Comparison of ENCODE assay signal across 24 mouse cellular contexts in the genomic region with DNA sequence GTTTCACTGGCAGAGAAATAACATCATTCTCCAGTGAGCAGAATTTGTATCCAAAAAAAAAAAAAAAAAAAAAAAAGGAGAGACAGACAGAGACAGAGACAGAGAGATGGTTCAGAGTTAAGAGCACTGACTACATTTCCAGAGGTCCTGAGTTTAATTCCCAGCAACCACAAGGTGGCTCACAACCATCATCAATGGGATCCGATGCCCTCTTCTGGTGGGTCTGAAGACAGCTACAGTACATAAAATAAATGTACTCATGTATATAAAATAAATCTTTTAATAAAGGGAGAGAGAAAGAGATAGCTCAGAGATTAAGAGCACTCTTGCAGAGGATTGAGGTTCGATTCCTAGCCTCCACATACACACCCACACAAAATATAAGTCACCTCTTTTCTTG. TPM values are rescaled to one million over a fixed set of nuclear protein-coding genes. Genes with fewer than 3 reads are reported as not detected.
DNase-seq lines count a peak whose midpoint lies in the region; ATAC-seq and TF ChIP-seq lines count a peak whose summit lies in the region.
"Had no signal": no experiment of that assay in that cellular context is flagged by ENCODE, and none has a peak within 500 bp of the region (broad histone marks: within the 10 kb centered on the region; RNA-seq: fewer than 3 reads in every experiment).

No protein-coding gene starts in this region.

- POLR2A ChIA-PET in Patski (lab: Charles Lee) = no interaction called here

- H3K4me3 ChIP-seq in heart, adult 2 months = no peak overlapping the region
- no peak overlapping the region for H3K4me3 ChIP-seq in liver, embryonic 14.5 days (ENCODE audit: insufficient read depth in 1 of 2, low read depth in 2 of 2, low read length in 2 of 2)
- H3K4me3 ChIP-seq in liver, embryonic 12.5 days = no peak overlapping the region
- H3K4me3 ChIP-seq: embryonic facial prominence, embryonic 10.5 days; forebrain, embryonic 13.5 days; heart, embryonic 15.5 days; hindbrain, embryonic 13.5 days had no signal

- CTCF ChIA-PET in Patski (lab: Charles Lee) = no interaction called here

- H3K27me3 ChIP-seq in heart, adult 2 months (ENCODE audit: control insufficient read depth, insufficient read depth, low read length) = no peaks in the 10 kb centered on the region
- no peaks in the 10 kb centered on the region for H3K27me3 ChIP-seq in liver, embryonic 14.5 days (ENCODE audit: control insufficient read depth, insufficient read depth, low read length)
- no peaks in the 10 kb centered on the region for H3K27me3 ChIP-seq in liver, embryonic 12.5 days (replicated peaks)
- no peaks in the 10 kb centered on the region for H3K27me3 ChIP-seq in Patski
- H3K27me3 ChIP-seq: forebrain, embryonic 13.5 days; heart, embryonic 15.5 days; hindbrain, embryonic 13.5 days had no signal

- no peaks in the 10 kb centered on the region for H3K36me3 ChIP-seq in heart, adult 2 months (ENCODE audit: control insufficient read depth, insufficient read depth, low read length)
- no peaks in the 10 kb centered on the region for H3K36me3 ChIP-seq in liver, embryonic 14.5 days (replicated peaks; ENCODE audit: control insufficient read depth, insufficient read depth, low read depth)
- no peaks in the 10 kb centered on the region for H3K36me3 ChIP-seq in liver, embryonic 12.5 days
- H3K36me3 ChIP-seq: embryonic facial prominence, embryonic 10.5 days; heart, embryonic 15.5 days; hindbrain, embryonic 13.5 days had no signal

- H3K9me3 ChIP-seq in liver, embryonic 14.5 days (ENCODE audit: control insufficient read depth, low read length) = no peaks in the 10 kb centered on the region
- no peaks in the 10 kb centered on the region for H3K9me3 ChIP-seq in liver, embryonic 12.5 days (replicated peaks)
- H3K9me3 ChIP-seq: embryonic facial prominence, embryonic 10.5 days; forebrain, embryonic 13.5 days; heart, embryonic 15.5 days; hindbrain, embryonic 13.5 days had no signal

- no peak overlapping the region for H3K9ac ChIP-seq in heart, adult 2 months (ENCODE audit: low read depth, low read length)
- no peak overlapping the region for H3K9ac ChIP-seq in liver, embryonic 14.5 days (replicated peaks)
- no peak overlapping the region for H3K9ac ChIP-seq in liver, embryonic 12.5 days
- H3K9ac ChIP-seq: forebrain, embryonic 13.5 days; forebrain, postnatal 0 days; heart, embryonic 15.5 days; hindbrain, embryonic 13.5 days had no signal

- ATAC-seq in liver, embryonic 14.5 days (ENCODE audit: insufficient read depth) = no peak
- ATAC-seq in liver, embryonic 12.5 days = no peak
- ATAC-seq in Patski = no peak
- ATAC-seq: activated CD4-positive, CD25-positive, alpha-beta regulatory T cell, adult 4 months; forebrain, embryonic 13.5 days; forebrain, postnatal 0 days; hindbrain, postnatal 0 days had no signal

- 76% methylated on average over 2 of the region's 2 CpGs for WGBS in heart, adult 2 months
- 50% methylated on average over 2 of the region's 2 CpGs for whole genome bisulfite sequencing in liver, embryonic 14.5 days (ENCODE audit: insufficient replicate concordance)
- 63% methylated on average over 2 of the region's 2 CpGs for WGBS in liver, embryonic 12.5 days (ENCODE audit: insufficient replicate concordance)

- H3K79me2 ChIP-seq in heart, adult 2 months (replicated peaks; ENCODE audit: control insufficient read depth, insufficient read depth, low read length) = no peaks in the 10 kb centered on the region

- no peak overlapping the region for H3K27ac ChIP-seq in heart, adult 2 months
- no peak overlapping the region for H3K27ac ChIP-seq in liver, embryonic 14.5 days
- no peak overlapping the region for H3K27ac ChIP-seq in liver, embryonic 12.5 days
- H3K27ac ChIP-seq: embryonic facial prominence, embryonic 10.5 days; forebrain, embryonic 13.5 days; heart, embryonic 15.5 days; hindbrain, embryonic 13.5 days; hindbrain, postnatal 0 days had no signal

- TF ChIP-seq CTCF in heart, adult 2 months (IDR thresholded peaks at IDR 0.05) = peak; percentile 16
- TF ChIP-seq CTCF in liver, embryonic 14.5 days (IDR thresholded peaks at IDR 0.05; ENCODE audit: low read depth) = peak; percentile 13; the same call in 1 of the 2 replicates
- peak; percentile 42 for TF ChIP-seq CTCF in Patski (IDR thresholded peaks at IDR 0.05)

- no peak for DNase-seq in heart, adult 2 months
- DNase-seq in heart, adult 18-20 months = no peak
- no peak for DNase-seq in liver, embryonic 14.5 days (ENCODE audit: low read depth in 3 of 3, low spot score in 3 of 3)
- no peak for DNase-seq in Patski (ENCODE audit: low read depth, low spot score)
- no peak for DNase-seq in cerebellum, adult 11 months
- no peak for DNase-seq in urinary bladder, adult 18-20 months (ENCODE audit: low spot score in 2 of 2)
- DNase-seq in heart, adult 9 months (ENCODE audit: low spot score in 2 of 2) = no peak
- DNase-seq: adrenal gland, postnatal 14 days; cerebellum, adult 18-20 months; cerebellum, adult 9-11 months; cerebellum, postnatal 36 days; forebrain, postnatal 0 days; gastrocnemius, postnatal 14 days; heart, postnatal 14 days had no signal

- TF ChIP-seq EP300 in heart, adult 2 months (IDR thresholded peaks at IDR 0.05; ENCODE audit: insufficient read depth, low read depth, low read length) = no peak
- no peak for TF ChIP-seq EP300 in liver, embryonic 14.5 days (IDR thresholded peaks at IDR 0.05; ENCODE audit: low read depth)

- H3K4me2 ChIP-seq in liver, embryonic 14.5 days (ENCODE audit: low read depth) = no peak overlapping the region
- no peak overlapping the region for H3K4me2 ChIP-seq in liver, embryonic 12.5 days
- H3K4me2 ChIP-seq: forebrain, embryonic 13.5 days; heart, embryonic 11.5 days; heart, embryonic 15.5 days; hindbrain, embryonic 13.5 days had no signal

- in situ Hi-C loops in Patski (cut with MboI; ENCODE audit: low pct_unique_long_range_greater_than_20kb) = no loop called here

- H3K4me1 ChIP-seq in heart, adult 2 months (ENCODE audit: control insufficient read depth, insufficient read depth, low read length) = no peaks in the 10 kb centered on the region
- no peaks in the 10 kb centered on the region for H3K4me1 ChIP-seq in liver, embryonic 14.5 days (replicated peaks; ENCODE audit: control insufficient read depth in 2 of 2, insufficient read depth in 2 of 2, low read length in 1 of 2)
- H3K4me1 ChIP-seq in liver, embryonic 12.5 days = no peaks in the 10 kb centered on the region
- H3K4me1 ChIP-seq: embryonic facial prominence, embryonic 10.5 days; forebrain, embryonic 13.5 days; heart, embryonic 15.5 days; hindbrain, embryonic 13.5 days had no signal

- TF ChIP-seq POLR2A in heart, adult 2 months (IDR thresholded peaks at IDR 0.05; ENCODE audit: insufficient read depth, low read depth, low read length) = no peak

- intact Hi-C loops in heart, adult 2 months (cut with DNase I) = no loop called here

RNA-seq across cellular contexts. Expression of gene Oscar, which starts 37.8 kb away (rescaled TPM):
- under 1 TPM in 1 of 2 experiments, not detected in 1; 0.21 TPM for total RNA-seq in heart, adult 2 months (2021)
- 0.45 and 0.91 TPM in 2 replicates for polyA plus RNA-seq in heart, adult 2 months (2012; rRNA removed)
- not detected for total RNA-seq in heart, adult 18-20 months (2021)
- polyA plus RNA-seq in liver, embryonic 14.5 days (2012; rRNA removed) = 0.03 and 0.06 TPM in 2 replicates
- not detected in 2 replicates for polyA plus RNA-seq in liver, embryonic 14.5 days (2014; fragmentation: Nextera tagmentation; extraction: Ambion mirVana)
- polyA plus RNA-seq in liver, embryonic 12.5 days (2016; fragmentation: Nextera tagmentation; extraction: Ambion mirVana) = 0.08 TPM in 1 of 2 replicates, not detected in the other
- polyA plus RNA-seq in Patski (2021) = 0.09 TPM
- total RNA-seq: adrenal gland, postnatal 14 days; gastrocnemius, adult 18-20 months; granulocyte monocyte progenitor cell, adult 5-6 weeks had no signal
- polyA plus RNA-seq: activated CD4-positive, CD25-positive, alpha-beta regulatory T cell, adult 4 months; embryonic facial prominence, embryonic 10.5 days; heart, embryonic 15.5 days had no signal

RNA-seq across cellular contexts. Expression of gene Ndufa3, which starts 39.0 kb away (rescaled TPM):
- 1,000 to 10,000 TPM; 1,765 to 2,117 TPM for total RNA-seq in heart, adult 2 months (2021)
- polyA plus RNA-seq in heart, adult 2 months (2012; rRNA removed) = 956 and 1,299 TPM in 2 replicates
- 1,000 to 10,000 TPM; 1,902 to 1,920 TPM for total RNA-seq in heart, adult 18-20 months (2021)
- polyA plus RNA-seq in liver, embryonic 14.5 days (2012; rRNA removed) = 106 and 107 TPM in 2 replicates
- polyA plus RNA-seq in liver, embryonic 14.5 days (2014; fragmentation: Nextera tagmentation; extraction: Ambion mirVana) = 351 and 354 TPM in 2 replicates
- polyA plus RNA-seq in liver, embryonic 12.5 days (2016; fragmentation: Nextera tagmentation; extraction: Ambion mirVana) = 295 and 296 TPM in 2 replicates
- 328 TPM for polyA plus RNA-seq in Patski (2021)

RNA-seq across cellular contexts. Expression of gene Tfpt, which starts 51.5 kb away (rescaled TPM):
- 10 to 100 TPM; 16.9 to 21.1 TPM for total RNA-seq in heart, adult 2 months (2021)
- polyA plus RNA-seq in heart, adult 2 months (2012; rRNA removed) = 8.0 and 8.8 TPM in 2 replicates
- total RNA-seq in heart, adult 18-20 months (2021) = 10 to 100 TPM; 18.2 to 18.9 TPM
- 6.4 and 10.7 TPM in 2 replicates for polyA plus RNA-seq in liver, embryonic 14.5 days (2012; rRNA removed)
- 7.7 and 8.0 TPM in 2 replicates for polyA plus RNA-seq in liver, embryonic 14.5 days (2014; fragmentation: Nextera tagmentation; extraction: Ambion mirVana)
- 16.0 and 17.6 TPM in 2 replicates for polyA plus RNA-seq in liver, embryonic 12.5 days (2016; fragmentation: Nextera tagmentation; extraction: Ambion mirVana)
- polyA plus RNA-seq in Patski (2021) = 27.1 TPM

RNA-seq across cellular contexts. Expression of gene Prpf31, which starts 51.6 kb away (rescaled TPM):
- 10 to 100 TPM; 24.1 to 24.4 TPM for total RNA-seq in heart, adult 2 months (2021)
- 21.5 and 30.3 TPM in 2 replicates for polyA plus RNA-seq in heart, adult 2 months (2012; rRNA removed)
- 10 to 100 TPM; 22.4 to 26.0 TPM for total RNA-seq in heart, adult 18-20 months (2021)
- 19.9 and 28.4 TPM in 2 replicates for polyA plus RNA-seq in liver, embryonic 14.5 days (2012; rRNA removed)
- polyA plus RNA-seq in liver, embryonic 14.5 days (2014; fragmentation: Nextera tagmentation; extraction: Ambion mirVana) = 46.4 and 48.3 TPM in 2 replicates
- polyA plus RNA-seq in liver, embryonic 12.5 days (2016; fragmentation: Nextera tagmentation; extraction: Ambion mirVana) = 93.1 and 97.6 TPM in 2 replicates
- polyA plus RNA-seq in Patski (2021) = 58.0 TPM
